Mouse (Mus musculus): ENCODE data around the gene Zfp87.

The Zfp87 gene

DNA sequence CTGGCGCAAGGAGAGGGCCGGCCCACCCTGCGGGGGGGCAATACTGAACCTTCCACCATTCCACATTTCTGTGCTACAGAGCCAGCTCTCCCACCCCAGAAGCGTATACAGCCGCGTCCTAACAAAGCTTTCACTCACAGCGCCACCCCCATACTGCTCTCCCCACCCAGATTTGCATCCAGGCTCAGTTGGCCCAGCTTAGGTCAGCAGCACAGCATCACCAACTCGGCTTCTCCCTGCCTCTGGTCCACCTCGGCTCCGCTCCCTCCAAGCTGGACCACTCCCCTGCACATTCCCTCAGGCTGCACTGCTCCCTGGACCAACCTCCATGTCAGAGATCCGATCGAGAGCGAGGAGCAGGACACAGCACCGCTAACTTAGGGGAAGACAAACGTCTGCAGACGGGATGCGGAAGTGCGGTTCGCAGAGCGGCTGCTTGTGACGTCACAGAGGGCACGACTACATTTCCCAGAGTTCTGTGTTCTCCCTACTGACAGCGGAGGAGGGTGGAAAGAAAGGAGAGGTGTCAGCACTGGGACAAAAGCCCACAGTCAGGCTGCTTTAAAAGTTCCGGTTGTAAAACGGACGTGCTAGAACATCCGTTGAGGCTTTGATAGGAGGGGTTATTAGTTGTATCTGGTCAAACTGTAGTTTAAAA is at the start of gene Zfp87, which contains the start of gene Gm26965:
Zfp87 (minus strand) TSS at position 425 of the 658 bp plus-strand sequence.
Gm26965 (minus strand) TSS at position 399 of the 658 bp plus-strand sequence.
- DNase-seq, result peak; percentile 95 to 96

DNA sequence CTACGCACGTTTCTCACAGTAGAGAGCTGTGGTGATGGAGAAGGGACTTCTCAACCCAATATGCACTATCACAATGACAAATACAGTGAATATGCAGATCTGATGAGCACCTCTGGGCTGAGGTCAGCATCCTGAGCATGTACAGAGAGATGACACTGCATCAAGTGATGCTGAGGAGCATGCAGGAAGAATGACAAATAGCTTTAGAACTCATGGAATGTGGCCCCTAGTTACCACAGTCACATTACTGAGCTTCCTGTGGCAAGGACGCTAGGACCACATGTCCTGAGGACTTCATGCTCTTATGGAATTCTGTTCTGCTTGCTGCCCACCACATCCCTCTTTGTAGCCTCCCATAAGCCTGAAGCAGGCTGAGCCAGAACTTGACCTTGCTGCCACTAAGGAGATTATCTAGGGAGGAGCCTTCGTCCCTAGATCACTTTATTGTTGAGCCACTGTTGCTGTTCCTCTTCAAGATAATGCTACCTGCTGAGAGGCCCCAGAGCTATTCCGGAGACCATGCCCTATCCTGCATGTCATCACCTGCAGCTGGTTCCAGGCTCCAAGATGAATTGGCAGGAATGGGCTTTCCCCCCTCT is 46.7 kb upstream of the Zfp87 start:
- DNase-seq, result no peak

DNA sequence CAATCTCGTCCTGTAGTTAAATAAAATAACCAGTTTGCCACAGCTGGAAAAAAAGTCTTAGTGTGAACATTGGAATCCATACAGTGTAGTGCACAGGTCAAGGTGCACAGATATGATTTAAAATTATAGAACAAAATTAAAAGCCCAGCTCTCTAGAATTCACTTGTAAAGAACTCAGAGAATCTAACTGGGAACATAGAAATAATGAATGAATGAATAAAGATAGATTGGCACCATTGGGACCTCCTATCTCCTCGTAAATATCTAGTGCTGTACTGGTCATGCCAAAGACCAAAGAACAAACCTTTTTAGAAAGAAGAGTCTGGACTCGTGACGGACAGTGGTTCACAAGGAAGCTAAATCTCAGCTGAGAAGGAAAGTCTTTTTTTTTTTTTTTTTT is 27.8 kb upstream of the Zfp87 start, which contains the start of gene Zfp748:
Zfp748 (minus strand) TSS at position 101 of the 400 bp plus-strand sequence.
- DNase-seq, result no peak

GRCm38 (mm10) chr13:67552505-67553346 is 26.7 kb upstream of the Zfp87 start:
- DNase-seq, result peak; percentile 90 to 94

GRCm38 (mm10) chr13:67545941-67546340 is 20.0 kb upstream of the Zfp87 start:
- no peak for DNase-seq

DNA sequence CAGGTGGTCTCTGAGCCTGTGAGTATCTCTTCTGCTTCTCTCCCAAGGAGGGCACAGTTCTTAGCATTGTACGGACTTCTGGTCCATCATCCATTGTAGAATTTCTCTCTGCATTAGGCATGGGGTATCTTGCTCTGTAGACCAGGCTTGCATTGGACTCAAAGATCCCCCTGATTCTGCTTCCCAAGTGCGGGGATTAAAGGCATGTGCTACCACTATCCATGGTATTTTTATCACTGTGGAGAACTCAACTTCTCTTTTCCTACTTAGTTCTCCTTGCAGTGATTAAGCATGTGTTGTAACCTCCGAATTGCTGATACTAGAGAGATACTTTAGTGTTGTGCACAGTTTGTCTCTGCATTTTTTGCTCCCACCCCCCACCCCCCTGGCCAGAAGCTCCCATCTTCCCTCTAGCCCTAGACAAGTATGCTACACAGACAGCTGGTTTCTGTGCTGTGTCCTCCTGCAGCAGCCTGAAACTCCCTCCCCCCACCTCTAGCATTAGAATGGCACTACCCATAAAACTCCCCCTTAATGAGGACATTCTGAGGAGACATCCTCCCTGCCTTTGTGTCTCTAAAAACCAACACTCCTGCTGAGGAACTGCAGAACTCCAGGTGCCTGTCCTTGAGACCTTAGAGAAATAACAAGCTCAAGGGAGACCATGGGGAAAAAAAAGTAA is 1.2 kb upstream of the Zfp87 start:
- no peak for DNase-seq

- DNase-seq, result no peak
These were observed 25.1 kb downstream of the Zfp87 start for GRCm38 (mm10) chr13:67500908-67501307.

DNA sequence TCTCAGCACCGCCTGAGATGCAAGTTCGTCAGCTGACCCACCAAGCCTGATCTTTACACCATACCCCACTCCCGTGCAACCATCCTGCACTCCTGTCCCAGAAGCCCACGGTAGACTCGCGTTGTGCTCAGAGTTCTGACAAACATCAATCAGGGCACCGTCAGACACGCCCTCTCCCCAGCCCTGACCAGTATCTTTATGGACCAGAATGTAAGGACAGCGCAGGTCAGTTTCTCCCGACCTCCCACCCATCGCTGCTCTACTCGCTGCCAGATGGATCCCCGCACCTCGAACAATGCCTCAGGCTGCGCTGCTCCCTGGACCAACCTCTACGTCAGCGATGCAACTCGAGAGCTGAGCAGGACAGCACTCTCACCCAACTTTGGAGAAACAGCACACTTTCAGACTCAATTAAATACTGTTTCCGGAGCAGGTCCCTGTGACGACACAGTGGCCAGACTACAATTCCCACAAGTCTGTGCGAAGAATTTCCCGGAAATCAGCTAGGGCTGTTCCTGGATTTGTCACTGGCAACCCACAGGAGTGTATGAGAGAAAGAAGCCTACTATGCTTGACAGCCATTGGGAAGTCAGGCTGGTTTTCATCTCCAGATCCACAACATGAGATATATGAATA is 25.8 kb downstream of the Zfp87 start, which contains the start of gene Zfp58:
Zfp58 (minus strand) TSS at position 472 of the 636 bp plus-strand sequence.
- peak; percentile 87 to 89 for DNase-seq

DNA sequence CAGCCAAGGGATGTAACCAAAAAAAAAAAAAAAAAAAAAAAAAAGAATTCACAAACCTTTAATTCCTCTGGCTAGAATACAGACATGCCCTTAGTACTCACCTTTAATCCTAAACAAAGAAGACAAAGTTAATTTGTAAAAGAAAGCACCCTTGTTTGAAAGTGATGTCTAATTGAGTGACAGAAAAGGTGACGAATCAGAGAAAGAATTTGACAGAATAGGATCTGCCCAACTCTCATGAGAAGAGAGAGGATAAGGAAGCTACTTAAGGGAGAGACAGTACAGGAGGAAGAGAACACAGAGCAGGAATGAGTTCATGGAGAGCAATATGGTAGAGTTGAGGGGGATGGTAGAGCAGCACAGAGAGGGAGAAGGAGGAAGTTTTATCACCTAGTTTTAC is 30.3 kb downstream of the Zfp87 start:
- DNase-seq, result no peak

- no peak for DNase-seq
These were observed 41.6 kb downstream of the Zfp87 start for GRCm38 (mm10) chr13:67484424-67484811.

GRCm38 (mm10) chr13:67483625-67484423 is 42.2 kb downstream of the Zfp87 start, which contains the start of gene Zfp874b:
Zfp874b (minus strand) TSS chr13:67484258.
- peak; percentile 94 to 95 for DNase-seq

- no peak for DNase-seq
These were observed 44.4 kb downstream of the Zfp87 start for GRCm38 (mm10) chr13:67481528-67481927.

DNA sequence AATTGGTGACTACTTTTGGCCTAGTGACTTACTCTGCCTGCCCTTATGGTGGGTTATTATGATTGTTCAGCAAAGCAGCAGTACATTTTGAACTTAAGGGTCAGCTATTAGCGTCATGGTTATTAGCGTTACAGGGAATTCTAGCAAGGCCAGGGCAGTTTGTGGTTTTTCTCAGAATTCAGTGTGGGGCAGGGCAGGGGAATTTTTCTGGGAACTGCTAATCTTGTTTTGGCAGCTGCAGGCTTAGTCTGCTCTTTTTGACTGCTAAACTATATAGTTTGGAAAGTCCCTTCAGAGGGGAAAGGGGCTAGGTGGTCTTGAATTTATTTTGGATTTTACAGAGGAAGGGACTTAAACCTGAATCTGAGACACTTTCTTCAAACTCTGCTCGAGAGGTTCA is 56.7 kb downstream of the Zfp87 start:
- DNase-seq, result no peak

Data from kidney, postnatal 25 days (tissue).